Mouse (Mus musculus): ENCODE data around the gene Zscan5b.
"Not testable (repeated sequence)": the region's sequence is repeated elsewhere in the genome, so short reads cannot be mapped to it uniquely, and the experiment has no call there.

Zscan5b gene

DNA sequence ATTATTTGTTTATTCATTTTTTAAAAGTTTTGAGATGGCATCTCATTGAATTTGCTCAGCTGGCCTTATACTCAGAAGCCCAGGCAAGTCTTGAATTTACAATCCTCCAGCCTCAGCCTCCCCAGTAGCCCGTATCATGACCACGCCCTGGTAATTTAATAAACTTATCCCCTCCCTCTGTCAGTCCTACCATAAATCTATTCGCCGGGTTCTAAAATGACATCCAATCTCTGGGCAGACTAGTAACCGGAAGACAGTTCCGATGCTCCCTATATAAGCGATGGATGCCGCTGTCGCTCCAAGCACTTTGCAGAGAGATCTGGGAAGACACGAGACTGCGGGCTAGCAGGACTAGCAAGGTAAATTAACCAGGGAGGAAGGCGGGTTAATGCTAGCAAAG is at the start of gene Zscan5b:
Gene Zscan5b (plus strand): TSS at position 301 of the 400 bp plus-strand sequence.
- no peak for DNase-seq (ENCODE audit: low spot score)

DNA sequence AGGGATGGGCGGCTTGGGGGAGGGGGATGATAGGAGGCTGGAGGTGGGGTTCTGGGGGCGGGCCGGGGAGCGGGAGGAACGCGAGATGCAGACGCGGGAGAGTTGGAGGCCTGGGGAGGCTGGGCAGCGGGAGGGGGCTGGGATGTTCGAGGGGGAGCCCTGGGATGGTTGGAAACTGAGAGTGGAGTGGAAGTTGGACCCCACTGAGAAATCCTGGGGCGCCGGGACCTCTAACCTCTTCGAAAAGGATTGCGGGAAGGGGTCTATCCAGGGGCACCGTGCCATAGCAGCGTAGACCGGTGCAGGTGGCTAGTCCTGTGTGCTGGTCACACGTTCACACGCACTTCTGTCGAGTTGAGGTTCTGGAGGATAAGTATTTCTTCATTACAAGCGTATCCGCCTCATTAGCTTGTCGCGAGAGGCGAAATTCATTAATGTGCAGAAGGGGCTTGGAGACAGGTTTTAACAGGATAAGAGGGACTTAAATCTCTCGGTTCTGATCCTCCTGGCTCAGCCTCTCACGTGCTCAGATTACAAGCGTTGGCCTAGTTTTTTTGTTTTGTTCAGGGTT is 49.3 kb upstream of the Zscan5b start:
- no peak for DNase-seq (ENCODE audit: low spot score)

- DNase-seq (ENCODE audit: low spot score): no peak
These were observed 48.2 kb upstream of the Zscan5b start for GRCm38 (mm10) chr7:6173872-6174271.

DNA sequence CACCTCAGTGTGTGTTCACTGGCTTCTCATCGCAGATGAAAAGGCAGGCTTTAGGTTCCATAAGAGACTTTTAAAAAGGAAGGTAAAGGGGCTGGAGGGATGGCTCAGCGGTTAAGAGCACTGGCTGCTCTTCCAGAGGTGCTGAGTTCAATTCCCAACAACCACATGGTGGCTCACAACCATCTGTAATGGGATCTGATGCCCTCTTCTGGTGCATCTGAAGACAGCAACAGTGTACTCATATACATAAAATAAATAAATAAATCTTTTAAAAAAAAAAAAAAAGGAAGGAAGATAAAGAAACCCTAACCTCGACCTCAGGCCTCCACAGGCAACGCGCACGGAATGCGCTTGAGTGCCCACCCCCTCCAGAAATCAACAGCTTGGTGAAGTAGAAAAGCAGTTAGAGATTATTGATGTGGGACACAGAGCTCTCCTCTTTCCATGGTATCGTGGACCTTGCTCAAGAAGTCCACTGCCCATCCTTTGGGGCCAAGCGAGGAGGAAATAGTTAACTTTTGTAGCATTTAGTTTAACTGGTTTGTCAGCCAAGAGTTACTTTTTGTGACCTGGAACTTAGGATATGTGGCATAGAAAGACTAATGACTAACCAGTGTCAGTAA is 47.6 kb upstream of the Zscan5b start:
- DNase-seq (ENCODE audit: low spot score): not testable (repeated sequence)

GRCm38 (mm10) chr7:6179013-6179412 is 43.1 kb upstream of the Zscan5b start:
- no peak for DNase-seq (ENCODE audit: low spot score)

DNA sequence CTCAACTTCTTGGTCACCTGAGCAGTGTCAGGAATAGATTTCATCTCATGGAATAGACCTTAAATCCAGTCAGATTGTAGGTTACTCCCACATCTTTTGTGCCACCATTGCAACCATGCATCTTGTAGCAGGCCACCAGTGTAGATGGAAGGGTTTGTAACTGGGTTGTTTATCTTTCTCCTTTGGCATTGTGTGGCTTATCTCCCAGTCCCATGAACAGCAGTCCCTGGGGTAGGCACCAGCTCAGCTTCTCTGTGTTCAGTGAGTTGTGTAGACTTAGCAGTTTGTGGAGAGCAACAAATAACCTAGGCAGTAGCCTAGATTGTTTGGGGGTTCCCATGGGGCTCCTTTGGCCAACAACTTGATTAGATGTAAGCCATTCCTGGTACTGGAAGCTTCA is 39.2 kb upstream of the Zscan5b start:
- no peak for DNase-seq (ENCODE audit: low spot score)

DNA sequence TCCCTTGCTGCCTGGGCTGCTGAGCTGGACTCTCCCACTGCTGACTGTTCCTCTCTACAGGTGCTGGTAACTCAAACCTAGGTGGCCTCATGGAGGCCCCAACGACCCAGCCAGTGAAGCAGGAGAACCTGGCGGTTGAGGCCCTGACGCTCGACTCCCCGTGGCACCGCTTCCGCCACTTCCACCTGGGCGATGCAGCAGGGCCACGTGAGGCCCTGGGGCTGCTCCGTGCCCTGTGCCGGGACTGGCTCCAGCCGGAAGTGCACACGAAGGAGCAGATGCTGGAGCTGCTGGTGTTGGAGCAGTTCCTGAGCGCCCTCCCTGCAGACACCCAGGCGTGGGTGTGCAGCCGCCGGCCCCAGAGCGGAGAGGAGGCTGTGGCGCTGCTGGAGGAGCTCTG is 38.3 kb upstream of the Zscan5b start:
- DNase-seq (ENCODE audit: low spot score): no peak

DNA sequence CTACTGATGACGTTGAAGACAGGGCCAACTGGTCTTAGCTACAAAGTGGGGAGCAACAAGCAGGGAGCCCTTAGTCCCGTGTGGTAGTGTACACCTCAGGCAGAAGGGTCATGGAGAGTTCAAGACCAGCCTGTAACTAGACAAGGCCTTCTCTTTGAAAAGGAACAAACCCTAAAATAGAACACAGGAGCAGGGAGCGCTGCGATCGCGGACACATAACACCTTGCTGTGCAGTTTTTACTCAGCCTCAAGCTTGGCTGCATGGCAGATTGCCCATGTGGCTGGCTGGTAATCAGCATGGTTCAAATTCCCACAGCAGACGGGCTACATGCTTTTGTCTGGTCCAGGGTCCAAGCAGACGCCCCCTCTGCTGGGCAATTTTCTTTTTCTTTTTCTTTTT is 37.6 kb upstream of the Zscan5b start:
- no peak for DNase-seq (ENCODE audit: low spot score)

DNA sequence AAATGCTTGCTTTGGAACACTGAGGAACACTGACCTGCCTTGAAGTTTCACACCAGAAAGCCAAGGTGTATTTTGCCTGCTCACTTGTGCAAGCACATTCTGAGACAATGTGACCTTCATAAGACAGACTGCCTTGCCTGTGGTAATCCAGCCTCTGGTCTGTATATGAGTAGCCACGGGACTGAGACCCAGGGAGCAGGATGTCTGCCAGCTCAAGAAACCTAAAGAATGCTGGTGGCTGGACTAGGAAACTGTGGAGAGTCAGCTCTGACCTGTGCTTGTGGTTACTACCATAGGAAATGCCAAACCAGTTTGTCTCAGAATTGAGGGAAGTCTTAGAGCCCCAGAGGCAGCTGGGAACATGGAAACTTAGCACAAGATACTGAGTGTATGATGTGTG is 36.7 kb upstream of the Zscan5b start:
- DNase-seq (ENCODE audit: low spot score): no peak

GRCm38 (mm10) chr7:6186176-6186575 is 35.9 kb upstream of the Zscan5b start:
- DNase-seq (ENCODE audit: low spot score): no peak

DNA sequence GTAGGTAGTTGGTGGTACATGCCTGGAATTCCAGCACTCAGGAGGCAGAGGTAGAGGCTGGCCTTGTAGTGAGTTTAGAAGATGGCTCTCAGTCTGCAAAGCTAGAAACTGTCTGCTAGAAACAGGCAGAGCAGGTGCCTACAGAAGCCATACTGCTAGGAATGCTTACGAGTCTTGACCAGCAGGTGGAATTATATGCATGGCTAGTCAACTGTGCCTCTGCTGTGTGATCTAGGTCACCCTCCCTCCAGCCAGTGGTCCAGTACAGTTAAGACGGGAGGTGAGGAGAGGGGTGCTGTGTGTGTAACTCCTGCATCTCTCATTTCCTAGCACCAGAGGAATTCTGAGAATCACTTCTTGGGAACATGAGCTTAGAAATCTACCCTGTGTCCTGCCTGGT is 35.3 kb upstream of the Zscan5b start:
- no peak for DNase-seq (ENCODE audit: low spot score)

DNA sequence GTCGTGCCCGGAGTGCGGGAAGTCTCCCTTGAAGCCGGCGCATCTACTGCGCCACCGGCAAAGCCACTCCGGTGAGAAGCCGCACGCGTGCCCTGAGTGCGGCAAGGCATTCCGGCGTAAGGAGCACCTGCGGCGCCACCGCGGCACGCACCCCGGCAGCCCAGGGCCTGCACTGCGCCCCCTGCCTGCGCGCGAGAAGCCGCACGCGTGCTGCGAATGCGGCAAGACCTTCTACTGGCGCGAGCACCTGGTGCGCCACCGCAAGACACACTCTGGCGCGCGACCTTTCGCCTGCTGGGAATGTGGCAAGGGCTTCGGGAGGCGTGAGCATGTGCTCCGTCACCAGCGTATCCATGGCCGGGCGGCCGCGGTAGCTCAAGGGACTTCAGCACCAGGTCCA is 32.5 kb upstream of the Zscan5b start:
- no peak for DNase-seq (ENCODE audit: low spot score)

- DNase-seq (ENCODE audit: low spot score): peak; percentile 84
These were observed 30.7 kb upstream of the Zscan5b start for GRCm38 (mm10) chr7:6191376-6191775.

DNA sequence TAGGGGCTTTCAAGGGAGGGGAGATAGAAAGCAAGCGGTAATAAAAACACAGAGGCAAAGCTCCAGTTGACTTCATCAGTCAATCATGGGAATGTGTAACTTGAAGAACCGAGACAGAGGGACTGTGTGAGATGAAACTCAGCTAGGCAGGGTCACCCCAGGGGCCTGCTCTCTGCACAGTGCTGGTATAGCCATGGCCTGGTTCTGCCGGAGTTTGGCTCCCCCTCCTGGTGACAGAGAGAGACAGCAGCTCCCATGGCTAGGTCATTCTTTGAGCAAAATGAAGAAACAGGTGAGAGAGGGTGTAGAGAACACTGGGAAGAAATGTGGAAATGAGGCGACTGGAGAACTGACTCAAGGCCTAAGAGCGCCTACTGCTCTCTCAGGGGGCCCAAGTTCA is 27.9 kb upstream of the Zscan5b start:
- peak; percentile 60 for DNase-seq (ENCODE audit: low spot score)

DNA sequence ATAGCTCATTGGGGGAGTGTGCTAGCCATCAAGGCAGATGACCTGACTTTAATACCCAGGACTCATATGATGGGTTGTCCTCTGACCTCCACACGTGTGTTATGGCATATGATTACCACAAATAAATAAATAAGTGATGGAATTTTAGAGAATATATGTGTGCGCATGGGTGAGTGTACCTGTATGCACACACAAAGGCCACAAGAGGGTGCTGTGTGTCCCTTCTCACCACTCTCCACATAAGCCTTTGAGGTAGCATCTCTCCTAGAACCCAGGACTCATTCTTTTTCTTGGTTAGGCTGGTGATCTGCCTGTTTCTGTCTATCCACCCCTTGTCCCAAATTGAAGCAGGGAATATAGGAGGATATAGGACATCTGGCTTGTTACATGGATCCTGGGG is 26.3 kb upstream of the Zscan5b start:
- no peak for DNase-seq (ENCODE audit: low spot score)

- no peak for DNase-seq (ENCODE audit: low spot score)
These were observed 25.3 kb upstream of the Zscan5b start, which contains the start of gene Galp for GRCm38 (mm10) chr7:6196790-6197189. TSS of gene Galp (plus strand) at chr7:6197090.

DNA sequence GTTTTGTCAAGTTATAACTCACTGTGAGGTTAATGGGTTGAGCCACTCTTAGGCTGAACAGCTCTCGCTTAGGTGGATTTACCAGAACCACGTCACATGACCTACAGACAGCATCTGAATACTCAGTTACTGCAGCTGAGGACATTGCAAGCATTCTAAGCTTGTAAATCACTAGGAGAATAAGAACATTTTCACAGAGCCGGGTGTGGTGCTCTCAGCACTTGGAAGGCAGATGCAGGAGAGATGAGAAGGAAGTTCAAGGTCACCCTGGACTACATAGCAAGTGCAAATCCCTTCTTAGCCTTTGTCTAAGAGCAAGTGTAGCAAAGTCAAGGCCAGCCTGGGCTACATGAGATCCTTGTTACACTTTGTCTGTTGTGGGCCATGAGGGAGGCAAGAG is 17.9 kb upstream of the Zscan5b start:
- no peak for DNase-seq (ENCODE audit: low spot score)

DNA sequence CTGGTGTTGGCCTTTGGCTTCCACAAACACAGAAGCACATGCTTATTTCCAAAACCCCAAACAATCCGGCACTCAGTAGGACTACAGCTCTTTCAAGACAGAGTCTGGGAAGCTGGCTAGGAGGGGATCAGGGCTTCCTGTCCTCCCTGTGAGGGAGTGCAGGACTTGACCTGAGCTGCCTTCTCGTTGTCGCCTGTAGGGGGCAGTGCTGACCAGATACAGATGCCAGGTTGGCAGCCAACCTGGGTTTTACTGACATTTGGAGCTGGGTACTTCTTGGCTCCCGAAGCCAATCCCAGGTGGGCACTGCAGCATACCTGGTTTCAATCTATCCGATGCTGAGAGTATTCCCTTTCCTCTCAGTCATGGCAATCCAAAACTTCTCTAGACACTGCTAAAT is 8.9 kb upstream of the Zscan5b start:
- peak; percentile 7 for DNase-seq (ENCODE audit: low spot score)

DNA sequence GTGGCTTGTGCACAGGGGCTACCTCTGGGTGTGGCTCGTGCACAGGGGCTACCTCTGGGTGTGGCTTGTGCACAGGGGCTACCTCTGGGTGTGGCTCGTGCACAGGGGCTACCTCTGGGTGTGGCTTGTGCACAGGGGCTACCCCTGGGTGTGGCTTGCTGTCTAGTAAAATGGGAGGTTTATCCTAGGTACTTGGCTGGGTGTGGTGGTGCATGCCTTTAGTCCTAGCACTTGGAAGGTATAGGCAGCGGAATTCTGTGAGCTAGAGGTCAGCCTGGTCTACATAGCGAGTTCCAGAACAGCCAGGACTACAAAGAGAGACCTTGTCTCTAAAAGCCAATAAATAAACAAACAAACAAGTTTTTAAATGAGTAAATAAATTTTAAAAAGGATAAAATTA is 7.4 kb upstream of the Zscan5b start:
- not testable (repeated sequence) for DNase-seq (ENCODE audit: low spot score)

GRCm38 (mm10) chr7:6220147-6220546 is 1.9 kb upstream of the Zscan5b start:
- no peak for DNase-seq (ENCODE audit: low spot score)

- not testable (repeated sequence) for DNase-seq (ENCODE audit: low spot score)
These were observed 6.4 kb downstream of the Zscan5b start for GRCm38 (mm10) chr7:6228491-6228890.

DNA sequence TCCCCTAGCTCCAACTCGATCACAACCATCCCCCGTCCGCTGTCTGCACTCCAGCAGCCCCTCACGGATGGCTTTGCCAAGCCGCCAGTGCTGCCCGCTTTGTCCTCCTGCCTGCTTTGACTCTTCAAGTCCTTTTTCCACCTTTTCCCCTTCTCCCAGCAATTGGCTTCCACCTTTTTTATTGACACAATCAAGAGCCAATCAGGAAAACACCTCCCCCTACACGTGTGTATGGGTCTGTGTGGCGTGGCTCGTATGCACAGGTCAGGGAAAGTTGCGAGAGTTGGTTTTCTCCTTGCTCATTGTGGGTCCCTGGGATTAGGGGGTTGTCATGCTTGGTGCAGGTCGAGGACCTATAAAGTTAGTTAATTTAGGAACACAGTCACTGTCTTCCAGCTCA is 17.7 kb downstream of the Zscan5b start:
- no peak for DNase-seq (ENCODE audit: low spot score)

DNA sequence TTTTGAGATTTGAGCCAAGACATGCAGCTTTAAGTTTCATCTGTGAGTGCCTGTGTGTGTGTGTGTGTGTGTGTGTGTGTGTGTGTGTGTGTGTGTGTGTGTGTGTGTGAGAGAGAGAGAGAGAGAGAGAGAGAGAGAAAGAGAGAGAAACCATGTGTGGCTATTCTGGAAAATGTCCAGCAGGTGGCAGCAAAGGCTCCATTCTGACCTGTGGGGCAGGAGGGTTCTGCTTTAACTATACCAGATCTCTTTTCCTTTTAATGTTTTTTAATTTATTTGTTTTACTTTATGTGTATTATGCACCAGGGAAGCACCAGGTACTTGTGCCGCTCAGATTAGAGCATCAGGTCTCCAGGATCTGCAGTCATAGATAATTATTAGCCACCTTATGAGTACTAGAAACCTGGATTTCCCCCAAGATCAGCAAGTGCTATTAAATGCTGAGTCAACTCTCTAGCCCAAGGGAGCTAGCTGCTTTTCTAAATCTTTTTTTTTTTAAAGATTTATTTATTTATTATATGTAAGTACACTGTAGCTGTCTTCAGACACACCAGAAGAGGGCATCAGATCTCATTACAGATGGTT is 18.9 kb downstream of the Zscan5b start:
- peak; percentile 51 for DNase-seq (ENCODE audit: low spot score)

Measured in urinary bladder, postnatal 14 days (tissue).